Mouse (Mus musculus): ENCODE measurements around the gene 1700037H04Rik. TPM values are rescaled to one million over a fixed set of nuclear protein-coding genes. Genes with fewer than 3 reads are reported as not detected.

Gene 1700037H04Rik
- polyA plus RNA-seq, 1 experiment from 2014 or later: 92.2 TPM

DNA sequence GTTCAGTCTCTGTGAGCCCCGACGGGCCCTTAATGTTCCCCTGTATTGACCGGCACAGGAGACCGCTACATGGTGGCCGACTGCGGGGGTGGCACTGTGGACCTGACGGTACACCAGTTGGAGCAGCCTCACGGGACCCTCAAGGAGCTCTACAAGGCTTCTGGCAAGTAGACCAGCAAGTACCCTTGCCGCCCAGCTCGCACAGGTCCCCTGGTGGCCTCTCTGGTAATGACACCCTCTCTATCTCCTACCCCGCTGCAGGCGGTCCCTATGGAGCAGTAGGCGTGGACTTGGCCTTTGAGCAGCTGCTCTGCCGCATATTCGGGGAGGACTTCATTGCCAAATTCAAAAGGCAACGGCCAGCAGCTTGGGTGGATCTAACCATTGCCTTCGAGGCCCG is 17.3 kb downstream of the 1700037H04Rik start:
- H3K4me1 ChIP-seq (replicated peaks): peaks cover 5% of the 10 kb centered on the region
- no peaks in the 10 kb centered on the region for H3K27me3 ChIP-seq
- ATAC-seq: peak; percentile 57
- no peaks in the 10 kb centered on the region for H3K9me3 ChIP-seq
- no peak overlapping the region for H3K9ac ChIP-seq (replicated peaks)
- H3K4me3 ChIP-seq (replicated peaks): no peak overlapping the region
- no peak overlapping the region for H3K4me2 ChIP-seq (replicated peaks)
- no peak overlapping the region for H3K27ac ChIP-seq
- WGBS: 30% methylated on average over 18 of the region's 18 CpGs
- H3K36me3 ChIP-seq: peaks cover 42% of the 10 kb centered on the region

DNA sequence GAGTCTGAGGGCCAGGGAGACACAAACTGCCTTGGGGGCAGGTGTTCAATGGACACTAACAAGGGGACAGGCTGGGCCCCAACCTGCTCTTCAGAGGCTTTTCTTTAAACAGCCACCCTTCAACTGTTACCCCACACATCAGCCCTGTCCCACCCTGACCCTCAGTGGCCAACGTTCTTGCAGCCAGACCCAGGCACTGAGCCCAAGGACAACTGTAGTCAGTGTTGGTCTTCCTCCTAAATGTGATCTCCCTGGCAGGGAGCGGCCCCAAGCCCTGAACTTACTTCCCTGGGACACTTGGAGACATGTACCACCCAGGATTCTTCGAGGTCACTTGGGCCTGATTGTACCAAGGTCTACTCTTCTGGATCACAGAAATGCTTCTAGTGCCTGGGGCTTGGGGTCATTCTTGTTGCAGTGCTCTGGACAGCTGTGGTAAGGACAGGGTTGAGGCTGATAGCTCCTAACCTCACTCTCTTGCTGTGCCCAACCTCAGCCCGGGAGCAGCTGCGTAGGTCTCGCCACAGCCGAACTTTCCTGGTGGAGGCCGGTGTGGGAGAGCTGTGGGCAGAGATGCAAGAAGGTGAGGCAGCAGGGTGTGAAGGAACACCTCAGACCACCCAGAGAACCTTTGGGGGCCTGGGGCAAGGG is 18.4 kb downstream of the 1700037H04Rik start:
- no peak overlapping the region for H3K4me3 ChIP-seq (replicated peaks)
- H3K27me3 ChIP-seq: no peaks in the 10 kb centered on the region
- no peak overlapping the region for H3K27ac ChIP-seq
- no peaks in the 10 kb centered on the region for H3K9me3 ChIP-seq
- peaks cover 31% of the 10 kb centered on the region for H3K36me3 ChIP-seq
- no peak overlapping the region for H3K9ac ChIP-seq (replicated peaks)
- ATAC-seq: no peak
- peaks cover 5% of the 10 kb centered on the region for H3K4me1 ChIP-seq (replicated peaks)
- 92% methylated on average over 8 of the region's 8 CpGs for WGBS
- H3K4me2 ChIP-seq (replicated peaks): no peak overlapping the region

DNA sequence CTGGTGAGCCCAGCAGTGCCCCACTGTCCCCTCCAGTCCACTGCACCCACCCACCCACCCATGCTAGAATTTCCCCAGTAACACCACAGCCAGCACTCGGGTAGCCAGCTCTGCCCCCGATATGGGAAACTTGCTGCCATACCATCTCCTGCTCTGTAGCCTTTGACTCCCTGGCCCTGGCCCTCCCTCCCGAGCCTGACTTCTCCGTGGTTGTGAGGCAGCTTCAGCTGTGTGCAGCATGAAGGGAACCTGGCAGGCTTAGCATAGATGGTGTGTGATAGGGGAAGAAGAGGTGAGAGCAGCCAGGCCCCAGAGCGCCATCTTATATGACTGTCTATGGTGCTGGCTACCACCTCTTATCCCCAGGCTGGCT is 19.4 kb downstream of the 1700037H04Rik start:
- Histone ChIP-seq H3K4me3 (replicated peaks) (no peak overlapping the region), H3K27ac (no peak overlapping the region), H3K4me1 (replicated peaks) (peaks cover 5% of the 10 kb centered on the region), H3K9me3 (no peaks in the 10 kb centered on the region), H3K9ac (replicated peaks) (no peak overlapping the region), H3K36me3 (peaks cover 21% of the 10 kb centered on the region), H3K4me2 (replicated peaks) (no peak overlapping the region), H3K27me3 (no peaks in the 10 kb centered on the region)
- 85% methylated on average over 5 of the region's 5 CpGs for WGBS
- no peak for ATAC-seq

DNA sequence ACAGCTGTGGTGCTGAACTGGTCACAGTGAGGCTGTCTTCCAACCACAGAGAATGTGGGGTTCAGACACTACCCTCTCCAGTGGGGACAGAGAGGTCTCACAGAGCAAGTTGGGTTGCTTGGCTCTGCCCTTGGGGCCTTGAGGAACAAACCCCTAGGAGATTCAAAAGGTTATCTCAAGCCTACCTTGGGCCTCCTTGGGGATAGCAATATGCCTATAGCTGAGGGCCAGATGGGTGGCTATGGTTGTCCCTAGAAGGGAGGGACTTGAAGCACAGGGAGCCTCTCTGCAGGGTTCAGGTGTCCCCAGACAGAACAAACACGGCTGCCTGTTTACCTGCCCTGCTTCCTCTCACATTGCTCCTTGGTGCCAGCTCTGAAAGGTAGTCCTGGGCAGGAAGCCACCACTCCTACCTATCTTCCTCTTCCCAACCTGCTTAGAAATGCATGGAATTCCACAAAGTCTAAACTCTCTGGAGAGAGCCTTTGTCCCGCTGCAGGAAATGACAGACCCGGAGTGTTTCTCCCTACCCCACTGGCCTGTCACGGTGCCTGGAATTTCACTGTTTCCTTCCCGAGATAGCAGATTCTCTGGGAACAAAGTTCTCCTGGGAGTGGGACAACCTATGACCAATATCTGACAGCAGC is 19.9 kb downstream of the 1700037H04Rik start:
- Histone ChIP-seq H3K27me3 (no peaks in the 10 kb centered on the region), H3K4me3 (replicated peaks) (no peak overlapping the region), H3K9ac (replicated peaks) (no peak overlapping the region), H3K27ac (no peak overlapping the region), H3K36me3 (peaks cover 16% of the 10 kb centered on the region), H3K9me3 (no peaks in the 10 kb centered on the region), H3K4me1 (replicated peaks) (peaks cover 5% of the 10 kb centered on the region), H3K4me2 (replicated peaks) (no peak overlapping the region)
- no peak for ATAC-seq
- 70% methylated on average over 5 of the region's 5 CpGs for WGBS

DNA sequence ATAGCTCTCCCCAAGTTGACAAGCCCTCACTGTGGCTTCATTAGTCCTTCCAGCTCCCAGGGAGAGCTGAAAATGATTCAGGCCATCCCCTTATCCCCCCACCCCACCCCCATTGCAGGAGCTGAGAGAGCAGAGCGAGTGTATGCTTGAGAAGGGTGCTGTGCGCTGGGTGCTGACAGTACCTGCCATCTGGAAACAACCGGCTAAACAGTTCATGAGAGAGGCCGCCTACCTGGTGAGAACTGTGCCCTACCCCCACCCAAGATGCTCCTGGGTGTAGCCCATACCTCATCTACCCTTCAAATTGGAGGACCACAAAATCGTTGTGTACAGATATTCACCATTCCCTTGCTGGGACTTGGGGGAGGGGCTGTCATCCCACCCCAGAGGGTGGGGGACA is 20.6 kb downstream of the 1700037H04Rik start:
- Histone ChIP-seq H3K4me3 (replicated peaks) (no peak overlapping the region), H3K4me2 (replicated peaks) (no peak overlapping the region), H3K27ac (no peak overlapping the region), H3K9ac (replicated peaks) (no peak overlapping the region), H3K9me3 (no peaks in the 10 kb centered on the region), H3K27me3 (no peaks in the 10 kb centered on the region), H3K4me1 (replicated peaks) (peaks cover 5% of the 10 kb centered on the region), H3K36me3 (peaks cover 9% of the 10 kb centered on the region)
- ATAC-seq: no peak
- WGBS: 93% methylated on average over 5 of the region's 5 CpGs

DNA sequence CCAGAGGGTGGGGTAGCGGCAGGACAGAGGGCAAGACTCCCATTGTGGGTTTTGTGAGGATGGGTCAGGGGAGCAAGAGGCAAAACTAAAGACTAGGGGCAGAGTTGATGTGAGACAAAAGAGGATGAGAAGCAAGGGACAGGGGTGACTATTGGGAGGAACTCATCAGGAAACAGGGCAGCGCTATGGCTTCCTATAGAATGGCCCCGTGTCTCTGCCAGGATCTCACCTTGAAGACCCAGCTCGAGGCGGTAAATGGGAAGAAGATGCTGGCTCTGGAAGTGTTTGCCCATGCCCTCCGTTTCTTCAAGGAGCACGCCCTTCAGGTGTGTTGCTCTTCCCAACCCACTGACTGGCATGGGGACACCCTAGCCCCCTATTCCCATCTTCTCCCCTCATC is 21.1 kb downstream of the 1700037H04Rik start:
- no peaks in the 10 kb centered on the region for H3K27me3 ChIP-seq

DNA sequence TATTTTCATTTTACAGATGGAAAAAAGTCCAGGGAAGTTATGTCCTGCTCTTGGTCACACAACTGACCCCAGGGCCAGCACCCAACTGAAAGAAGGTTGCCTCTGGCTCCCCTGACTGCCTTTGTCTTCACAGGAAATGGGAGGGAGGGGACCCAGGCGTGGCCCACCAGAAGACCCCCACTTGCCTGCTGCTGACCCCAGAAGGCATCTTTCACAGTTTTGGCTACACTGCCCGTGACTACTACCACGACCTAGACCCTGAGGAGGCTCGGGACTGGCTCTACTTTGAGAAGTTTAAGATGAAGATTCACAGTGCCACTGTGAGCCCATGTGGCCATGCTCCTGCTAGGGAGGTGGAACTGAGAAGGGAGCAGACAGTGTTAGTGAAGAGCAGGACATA is 21.6 kb downstream of the 1700037H04Rik start:
- no peak for ATAC-seq
- Histone ChIP-seq H3K4me1 (replicated peaks) (peaks cover 5% of the 10 kb centered on the region), H3K9ac (replicated peaks) (no peak overlapping the region), H3K27ac (no peak overlapping the region), H3K4me3 (replicated peaks) (no peak overlapping the region), H3K27me3 (no peaks in the 10 kb centered on the region), H3K4me2 (replicated peaks) (no peak overlapping the region), H3K9me3 (no peaks in the 10 kb centered on the region), H3K36me3 (peaks cover 2% of the 10 kb centered on the region)
- WGBS: 79% methylated on average over 4 of the region's 4 CpGs

More for the DNA sequence above, 21.1 kb downstream of the 1700037H04Rik start:
- H3K4me1 ChIP-seq (replicated peaks): peaks cover 5% of the 10 kb centered on the region
- H3K27ac ChIP-seq: no peak overlapping the region
- H3K9ac ChIP-seq (replicated peaks): no peak overlapping the region
- ATAC-seq: no peak
- H3K4me2 ChIP-seq (replicated peaks): no peak overlapping the region
- no peak overlapping the region for H3K4me3 ChIP-seq (replicated peaks)
- H3K36me3 ChIP-seq: peaks cover 7% of the 10 kb centered on the region
- WGBS: 86% methylated on average over 7 of the region's 7 CpGs
- no peaks in the 10 kb centered on the region for H3K9me3 ChIP-seq

DNA sequence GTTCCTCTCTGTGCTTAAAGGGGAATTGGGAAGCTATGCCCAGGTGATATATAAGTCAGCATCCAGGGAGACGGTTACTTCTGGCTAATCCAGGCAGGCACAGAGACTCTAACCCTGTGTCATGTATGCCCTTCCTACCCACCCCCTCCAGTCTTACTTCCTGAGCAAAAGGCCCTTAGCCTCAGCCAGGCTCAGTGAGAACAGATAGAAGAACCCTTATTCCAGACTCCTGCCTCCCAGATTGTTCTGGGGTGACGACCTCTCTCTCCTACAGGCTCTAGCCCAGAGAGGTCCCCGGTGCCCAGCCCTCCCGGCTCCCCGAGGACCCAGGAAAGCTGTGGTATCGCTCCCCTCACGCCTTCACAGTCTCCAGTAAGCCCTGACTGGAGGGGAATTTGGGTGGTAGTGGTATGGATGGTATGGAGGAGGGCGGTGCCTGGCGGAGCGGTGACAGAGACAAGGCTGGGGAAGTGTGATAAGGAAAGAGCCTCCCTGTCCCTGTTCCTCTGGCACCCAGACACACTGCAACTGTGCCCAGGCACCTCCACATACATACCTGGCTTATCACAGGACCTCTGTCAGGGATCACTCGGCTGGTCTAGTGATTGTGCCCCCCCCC is 24.3 kb downstream of the 1700037H04Rik start:
- WGBS: 80% methylated on average over 11 of the region's 11 CpGs
- no peak overlapping the region for H3K9ac ChIP-seq (replicated peaks)
- no peaks in the 10 kb centered on the region for H3K36me3 ChIP-seq
- H3K4me3 ChIP-seq (replicated peaks): no peak overlapping the region
- ATAC-seq: no peak
- no peak overlapping the region for H3K27ac ChIP-seq
- H3K4me1 ChIP-seq (replicated peaks): no peaks in the 10 kb centered on the region
- H3K9me3 ChIP-seq: no peaks in the 10 kb centered on the region
- no peaks in the 10 kb centered on the region for H3K27me3 ChIP-seq
- H3K4me2 ChIP-seq (replicated peaks): no peak overlapping the region

DNA sequence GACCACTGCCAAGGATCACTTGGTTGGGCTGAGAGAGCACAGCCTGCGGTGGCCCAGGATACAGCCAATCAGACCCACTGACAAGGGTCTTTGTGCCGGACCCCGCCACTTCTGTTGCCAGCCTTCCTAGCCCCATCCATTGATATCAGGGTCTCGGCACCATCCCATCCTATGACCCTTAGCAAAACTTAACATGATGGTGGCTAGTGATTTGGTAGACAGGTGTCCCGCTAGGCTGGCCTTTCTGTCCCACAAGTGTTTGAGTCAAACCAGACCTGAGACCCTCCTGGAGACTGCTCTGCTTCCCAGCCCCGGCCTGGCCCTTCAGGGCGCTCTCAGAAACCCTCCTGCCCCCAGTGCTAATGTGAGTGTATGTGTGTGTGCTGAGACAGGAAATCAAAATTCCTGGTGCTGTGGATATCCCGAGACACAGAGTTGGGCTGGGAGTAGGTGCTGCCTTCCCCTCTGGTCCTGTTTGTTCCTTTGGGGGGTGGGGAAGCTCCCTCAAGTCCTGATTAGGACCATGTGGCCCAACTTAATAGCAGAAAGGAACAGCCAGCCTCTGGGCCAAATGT is 25.0 kb downstream of the 1700037H04Rik start:
- no peaks in the 10 kb centered on the region for H3K9me3 ChIP-seq
- no peak overlapping the region for H3K9ac ChIP-seq (replicated peaks)
- 83% methylated on average over 8 of the region's 8 CpGs for WGBS
- no peaks in the 10 kb centered on the region for H3K36me3 ChIP-seq
- no peaks in the 10 kb centered on the region for H3K27me3 ChIP-seq
- H3K4me1 ChIP-seq (replicated peaks): no peaks in the 10 kb centered on the region
- ATAC-seq: no peak
- H3K4me3 ChIP-seq (replicated peaks): no peak overlapping the region
- H3K27ac ChIP-seq: no peak overlapping the region
- no peak overlapping the region for H3K4me2 ChIP-seq (replicated peaks)

DNA sequence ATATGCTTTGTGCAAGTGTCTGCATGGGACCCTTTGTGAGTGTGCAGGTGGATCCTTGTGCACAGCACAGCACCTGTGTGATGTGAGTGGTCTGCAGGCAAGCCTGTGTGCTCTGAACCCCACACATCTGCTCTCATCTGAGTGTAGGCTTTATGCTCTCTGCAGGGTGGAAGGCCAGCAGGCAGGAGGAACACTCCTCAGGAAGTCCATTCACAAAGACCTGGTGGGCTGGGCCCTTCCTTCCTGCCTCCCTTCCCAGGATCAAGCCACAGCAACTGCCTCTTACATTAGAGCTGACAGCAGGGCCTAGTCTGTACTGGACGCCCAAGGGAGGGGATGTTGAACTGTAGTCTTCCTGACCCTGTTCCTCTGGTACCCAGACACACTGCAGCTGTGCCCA is 25.5 kb downstream of the 1700037H04Rik start:
- Histone ChIP-seq H3K4me3 (replicated peaks) (no peak overlapping the region), H3K9me3 (no peaks in the 10 kb centered on the region), H3K27me3 (no peaks in the 10 kb centered on the region), H3K4me2 (replicated peaks) (no peak overlapping the region), H3K9ac (replicated peaks) (0 out of 2 replicates have a peak overlapping the region, but pooled peaks have one; percentile 6), H3K27ac (no peak overlapping the region), H3K36me3 (no peaks in the 10 kb centered on the region), H3K4me1 (replicated peaks) (no peaks in the 10 kb centered on the region)
- ATAC-seq: no peak
- 72% methylated on average over 1 of the region's 1 CpGs for WGBS

DNA sequence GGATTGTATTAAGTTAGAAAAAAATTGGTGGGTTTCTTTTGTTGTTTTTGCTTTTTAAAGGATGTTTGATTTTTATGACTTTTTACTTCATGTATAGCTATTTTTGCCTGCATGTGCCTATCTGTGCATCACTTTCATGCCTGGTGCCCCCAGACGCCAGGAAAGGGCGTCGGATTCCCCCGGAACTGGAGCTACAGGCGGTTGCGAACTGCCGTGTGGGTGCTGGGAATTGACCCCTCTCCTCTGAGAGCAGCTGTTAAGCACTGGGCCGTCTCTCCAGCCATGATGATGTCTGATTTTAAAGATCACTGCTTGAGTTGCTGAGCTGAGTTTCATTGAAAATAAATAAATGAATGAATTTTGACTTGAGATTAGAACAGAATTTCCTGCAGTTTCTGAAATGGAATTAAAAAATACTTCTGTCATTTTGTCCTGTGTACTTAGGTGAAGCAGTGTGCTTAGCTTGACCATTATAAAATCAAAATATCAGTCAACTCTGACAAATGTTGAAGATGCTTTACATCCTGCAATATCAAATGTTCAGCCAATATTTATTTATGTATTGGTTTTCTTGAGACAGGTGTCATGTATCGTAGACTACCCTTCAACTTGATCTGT is 26.8 kb downstream of the 1700037H04Rik start, which contains the start of gene Gm11037:
Gene Gm11037 (plus strand): TSS at position 568 of the 618 bp plus-strand sequence.
- H3K36me3 ChIP-seq: no peaks in the 10 kb centered on the region
- 0 out of 2 replicates have a peak within 1 kb of the TSS, but pooled peaks have one; percentile 6 for H3K9ac ChIP-seq (replicated peaks)
- no peaks in the 10 kb centered on the region for H3K27me3 ChIP-seq
- no peak within 1 kb of the TSS for H3K27ac ChIP-seq
- ATAC-seq: no peak
- no peaks in the 10 kb centered on the region for H3K4me1 ChIP-seq (replicated peaks)
- no peak within 1 kb of the TSS for H3K4me3 ChIP-seq (replicated peaks)
- H3K4me2 ChIP-seq (replicated peaks): no peak within 1 kb of the TSS
- H3K9me3 ChIP-seq: no peaks in the 10 kb centered on the region
- 91% methylated on average over 9 of the region's 9 CpGs for WGBS

Measured in midbrain, embryonic 13.5 days (tissue).